Mouse (Mus musculus) erythroblast, embryonic 14.5 days (primary cell): Measurements from ENCODE around the gene Ccdc83.

Source experiments
- GATA1 ChIP-seq: IDR thresholded peaks from 2 replicates; pipeline ENCODE4 v1.6.1; 2012; ENCODE audit warnings: low read length, inconsistent platforms, mixed read lengths
- TAL1 ChIP-seq: IDR thresholded peaks from 3 replicates; pipeline ENCODE4 v1.6.1; 2012; ENCODE audit warnings: low read length, inconsistent platforms, mixed read lengths

GRCm38 (mm10) chr7:90259899-90260298 is 5.7 kb downstream of the Ccdc83 start:
- no peak for TF ChIP-seq GATA1
- no peak for TF ChIP-seq TAL1
